Mouse (Mus musculus): ENCODE measurements around the gene D630003M21Rik. TPM values are rescaled to one million over a fixed set of nuclear protein-coding genes. Genes with fewer than 3 reads are reported as not detected.

The D630003M21Rik gene
- polyA plus RNA-seq, 1 experiment from 2014 or later, result 2.4 TPM

DNA sequence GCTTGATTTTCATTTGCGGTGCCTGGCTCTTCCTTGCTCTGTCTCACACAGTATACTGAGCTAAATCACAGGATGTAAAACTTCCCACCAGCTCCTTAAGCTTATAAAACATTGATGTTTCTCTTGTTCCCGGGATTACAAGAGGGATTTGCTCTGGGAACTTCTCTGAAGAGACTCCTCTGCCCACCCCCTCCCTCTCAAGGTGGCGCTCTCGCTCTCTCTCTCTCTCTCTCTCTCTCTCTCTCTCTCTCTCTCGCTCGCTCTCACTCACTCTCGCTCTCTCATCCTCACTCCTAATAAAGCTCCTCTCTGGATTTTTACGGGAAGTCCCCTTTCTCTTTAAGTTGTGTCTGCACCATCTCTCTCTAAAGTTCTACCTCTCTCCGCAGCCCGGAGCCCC is 18.1 kb downstream of the D630003M21Rik start:
- Histone ChIP-seq H3K36me3 (no peaks in the 10 kb centered on the region), H3K4me1 (replicated peaks) (peaks cover 21% of the 10 kb centered on the region), H3K9me3 (no peaks in the 10 kb centered on the region), H3K9ac (replicated peaks) (no peak overlapping the region), H3K27ac (no peak overlapping the region), H3K4me2 (replicated peaks) (0 out of 2 replicates have a peak overlapping the region, but pooled peaks have one; percentile 13), H3K27me3 (0 out of 2 replicates have a peak, but pooled peaks cover 2% of the 10 kb centered on the region), H3K4me3 (replicated peaks) (no peak overlapping the region)
- WGBS, result 17% methylated on average over 9 of the region's 10 CpGs
- no peak for ATAC-seq

DNA sequence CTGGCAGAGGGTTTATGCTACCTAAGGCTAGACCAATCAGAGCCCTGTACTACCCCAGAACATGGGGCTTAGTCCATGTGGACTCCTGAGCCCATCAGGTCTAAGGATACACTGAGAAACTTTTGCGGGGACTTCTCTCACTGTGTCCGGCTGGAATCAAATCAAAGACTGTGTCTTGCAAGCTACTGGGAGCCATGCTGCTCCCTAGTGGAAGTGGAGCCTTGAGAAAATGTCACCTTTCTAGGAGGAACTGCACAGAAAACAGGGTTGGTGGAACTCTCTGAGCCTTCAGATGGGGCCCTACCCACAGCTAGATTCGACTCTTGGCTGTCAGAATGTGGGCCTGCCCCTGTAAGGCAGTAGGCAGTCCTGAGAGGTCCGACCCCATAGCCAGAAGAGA is 18.5 kb downstream of the D630003M21Rik start:
- no peak overlapping the region for H3K4me2 ChIP-seq (replicated peaks)
- H3K4me1 ChIP-seq (replicated peaks), result peaks cover 19% of the 10 kb centered on the region
- WGBS, result 47% methylated on average over 4 of the region's 4 CpGs
- no peaks in the 10 kb centered on the region for H3K36me3 ChIP-seq
- no peak for ATAC-seq
- no peak overlapping the region for H3K27ac ChIP-seq
- H3K27me3 ChIP-seq, result 0 out of 2 replicates have a peak, but pooled peaks cover 2% of the 10 kb centered on the region
- H3K4me3 ChIP-seq (replicated peaks), result no peak overlapping the region
- H3K9ac ChIP-seq (replicated peaks), result no peak overlapping the region
- no peaks in the 10 kb centered on the region for H3K9me3 ChIP-seq

DNA sequence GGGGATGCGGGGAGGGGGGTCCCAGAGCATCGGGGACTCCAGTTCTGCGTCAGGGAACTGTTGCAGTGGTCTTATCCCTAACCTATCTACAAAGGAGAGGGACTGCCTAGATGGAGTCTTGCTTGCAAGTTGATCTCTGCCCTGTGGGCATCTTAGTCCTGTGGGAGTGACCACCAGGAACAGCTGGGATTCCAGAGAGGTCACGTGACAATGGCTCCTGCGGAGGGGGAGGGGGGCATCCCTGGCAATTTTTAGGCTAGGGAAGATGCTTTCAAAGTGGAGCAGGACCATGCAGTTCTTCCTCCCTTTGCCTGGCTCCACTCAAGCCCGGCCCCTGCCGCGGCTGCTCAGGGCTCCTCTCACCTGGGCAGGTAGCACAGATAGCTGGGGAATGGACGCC is 19.2 kb downstream of the D630003M21Rik start:
- H3K4me3 ChIP-seq (replicated peaks), result no peak overlapping the region
- no peak for ATAC-seq
- 0 out of 2 replicates have a peak, but pooled peaks cover 2% of the 10 kb centered on the region for H3K27me3 ChIP-seq
- no peaks in the 10 kb centered on the region for H3K36me3 ChIP-seq
- H3K27ac ChIP-seq, result no peak overlapping the region
- H3K4me2 ChIP-seq (replicated peaks), result no peak overlapping the region
- peaks cover 23% of the 10 kb centered on the region for H3K4me1 ChIP-seq (replicated peaks)
- H3K9me3 ChIP-seq, result no peaks in the 10 kb centered on the region
- peak overlapping the region; percentile 14; the same call in 1 of the 2 replicates for H3K9ac ChIP-seq (replicated peaks)
- WGBS, result 68% methylated on average over 9 of the region's 9 CpGs

DNA sequence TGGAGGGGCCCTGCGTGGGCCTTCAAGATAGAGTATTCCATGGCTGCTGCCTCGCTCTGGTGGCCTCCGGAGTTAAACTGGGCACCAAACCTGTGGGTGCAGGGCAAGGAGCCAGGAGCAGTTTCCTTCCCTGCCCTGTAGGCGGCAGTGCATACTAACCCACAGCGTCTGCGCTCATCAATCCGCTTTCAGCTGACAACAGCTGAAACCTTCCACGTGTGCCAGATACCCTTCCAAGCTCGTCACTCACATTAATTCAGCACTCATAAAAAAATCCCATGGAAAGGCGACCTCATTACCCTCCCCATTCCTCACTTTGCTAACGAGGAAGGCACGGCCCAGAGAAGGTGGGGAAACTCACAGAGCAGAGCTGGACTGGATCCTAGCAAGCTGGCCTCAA is 21.2 kb downstream of the D630003M21Rik start:
- WGBS, result 10% methylated on average over 12 of the region's 12 CpGs
- peak; percentile 13; the same call in 1 of the 2 replicates for ATAC-seq

DNA sequence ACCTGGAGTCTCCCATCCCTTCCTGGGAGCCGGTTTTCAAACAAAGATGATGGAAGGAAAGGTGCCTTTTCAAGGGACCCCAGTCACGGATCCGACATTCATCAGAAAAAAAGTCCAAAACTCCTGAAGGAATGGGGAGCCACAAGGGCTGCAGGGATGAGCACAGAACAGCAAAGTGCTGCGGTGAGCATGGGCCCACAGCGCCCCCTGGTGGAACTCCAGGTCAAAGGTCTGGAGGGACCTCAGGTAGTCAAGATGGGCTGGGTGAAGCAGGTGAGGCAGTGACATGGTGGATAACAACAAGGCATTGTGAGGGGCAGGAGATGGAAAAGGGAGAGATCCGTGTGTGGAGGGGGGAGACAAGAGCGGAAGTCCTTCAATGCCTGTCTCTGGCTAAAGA is 24.9 kb downstream of the D630003M21Rik start:
- WGBS, result 5% methylated on average over 7 of the region's 7 CpGs
- 0 out of 2 replicates have a peak, but pooled peaks cover 2% of the 10 kb centered on the region for H3K27me3 ChIP-seq
- no peak overlapping the region for H3K9ac ChIP-seq (replicated peaks)
- H3K4me2 ChIP-seq (replicated peaks), result no peak overlapping the region
- peak; percentile 65; the same call in 1 of the 2 replicates for ATAC-seq
- no peak overlapping the region for H3K27ac ChIP-seq
- H3K4me3 ChIP-seq (replicated peaks), result no peak overlapping the region
- peaks cover 14% of the 10 kb centered on the region for H3K4me1 ChIP-seq (replicated peaks)
- no peaks in the 10 kb centered on the region for H3K9me3 ChIP-seq
- H3K36me3 ChIP-seq, result no peaks in the 10 kb centered on the region

More for the DNA sequence above, 21.2 kb downstream of the D630003M21Rik start:
- H3K4me2 ChIP-seq (replicated peaks), result no peak overlapping the region
- H3K36me3 ChIP-seq, result no peaks in the 10 kb centered on the region
- H3K9ac ChIP-seq (replicated peaks), result no peak overlapping the region
- H3K4me3 ChIP-seq (replicated peaks), result no peak overlapping the region
- H3K27me3 ChIP-seq, result 0 out of 2 replicates have a peak, but pooled peaks cover 2% of the 10 kb centered on the region
- no peaks in the 10 kb centered on the region for H3K9me3 ChIP-seq
- H3K4me1 ChIP-seq (replicated peaks), result peaks cover 33% of the 10 kb centered on the region
- no peak overlapping the region for H3K27ac ChIP-seq

DNA sequence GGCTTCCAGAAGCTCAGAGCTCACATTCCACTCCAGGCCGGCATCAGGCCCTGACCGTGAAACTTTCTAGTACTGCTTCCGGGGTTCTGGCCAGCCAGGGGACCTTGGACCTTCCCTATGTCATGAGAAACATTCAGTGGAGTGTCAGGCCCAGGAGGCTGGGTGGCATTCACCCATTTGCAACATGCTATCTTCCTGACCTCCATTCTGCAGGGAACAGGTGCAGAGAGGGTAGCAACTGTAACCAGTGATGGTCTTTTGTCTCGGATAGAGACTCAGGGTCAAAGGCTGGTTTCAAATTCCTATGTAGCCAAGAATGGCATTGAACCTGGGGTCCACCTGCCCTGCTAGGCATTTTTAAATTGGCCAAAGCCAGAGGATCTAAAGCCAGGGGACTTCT is 25.3 kb downstream of the D630003M21Rik start:
- Histone ChIP-seq H3K4me1 (replicated peaks) (peaks cover 14% of the 10 kb centered on the region), H3K27me3 (0 out of 2 replicates have a peak, but pooled peaks cover 2% of the 10 kb centered on the region), H3K36me3 (no peaks in the 10 kb centered on the region), H3K9ac (replicated peaks) (no peak overlapping the region), H3K4me3 (replicated peaks) (no peak overlapping the region), H3K9me3 (no peaks in the 10 kb centered on the region), H3K27ac (no peak overlapping the region), H3K4me2 (replicated peaks) (no peak overlapping the region)
- 86% methylated on average over 4 of the region's 4 CpGs for WGBS
- no peak for ATAC-seq

DNA sequence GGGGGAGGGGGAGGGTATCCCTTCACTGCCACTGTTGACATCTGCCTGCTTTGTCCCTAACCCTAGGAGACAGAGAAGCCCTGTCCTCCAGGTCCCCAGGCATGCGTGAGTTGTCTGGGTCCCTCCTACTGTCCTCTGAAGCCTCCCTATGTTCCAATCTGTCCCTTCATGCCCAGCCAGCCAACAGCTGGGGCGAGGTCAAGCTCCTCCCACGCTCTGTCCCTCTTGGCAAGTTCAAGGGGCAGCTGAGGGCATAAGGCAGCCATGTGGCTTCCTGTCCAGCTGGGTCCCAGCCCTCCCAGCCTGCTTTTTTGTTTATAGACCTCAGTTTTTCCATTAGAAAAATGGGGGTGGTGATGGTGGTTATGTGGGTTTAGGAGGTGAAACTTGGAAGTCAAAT is 29.7 kb downstream of the D630003M21Rik start:
- no peak for ATAC-seq
- Histone ChIP-seq H3K4me2 (replicated peaks) (no peak overlapping the region), H3K36me3 (no peaks in the 10 kb centered on the region), H3K27me3 (no peaks in the 10 kb centered on the region), H3K4me1 (replicated peaks) (peaks cover 16% of the 10 kb centered on the region), H3K9me3 (no peaks in the 10 kb centered on the region), H3K9ac (replicated peaks) (no peak overlapping the region), H3K27ac (no peak overlapping the region), H3K4me3 (replicated peaks) (no peak overlapping the region)
- 66% methylated on average over 3 of the region's 3 CpGs for WGBS

DNA sequence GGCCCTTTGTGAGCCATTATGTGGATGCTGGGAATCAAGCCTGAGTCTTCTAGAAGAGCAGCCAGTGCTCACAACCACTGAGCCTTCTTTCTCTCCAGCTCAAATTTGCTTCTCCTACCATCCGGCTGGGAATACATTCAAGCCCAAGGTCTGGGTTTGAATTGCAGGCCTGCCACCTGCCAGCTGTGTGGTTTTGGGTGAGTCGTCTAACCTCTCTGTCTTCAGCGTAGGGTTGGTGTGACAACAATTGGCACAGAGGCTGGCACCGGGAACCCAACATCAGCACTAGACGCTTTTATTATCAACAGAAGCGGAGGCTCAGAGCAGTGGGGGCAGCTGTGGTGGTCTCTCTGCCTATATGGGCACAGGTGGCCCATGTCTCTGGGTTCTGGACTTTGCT is 30.2 kb downstream of the D630003M21Rik start:
- H3K9ac ChIP-seq (replicated peaks), result no peak overlapping the region
- no peak overlapping the region for H3K4me2 ChIP-seq (replicated peaks)
- H3K4me1 ChIP-seq (replicated peaks), result peaks cover 16% of the 10 kb centered on the region
- WGBS, result 88% methylated on average over 6 of the region's 6 CpGs
- H3K9me3 ChIP-seq, result no peaks in the 10 kb centered on the region
- H3K4me3 ChIP-seq (replicated peaks), result no peak overlapping the region
- H3K27me3 ChIP-seq, result no peaks in the 10 kb centered on the region
- no peaks in the 10 kb centered on the region for H3K36me3 ChIP-seq
- no peak for ATAC-seq
- H3K27ac ChIP-seq, result no peak overlapping the region

DNA sequence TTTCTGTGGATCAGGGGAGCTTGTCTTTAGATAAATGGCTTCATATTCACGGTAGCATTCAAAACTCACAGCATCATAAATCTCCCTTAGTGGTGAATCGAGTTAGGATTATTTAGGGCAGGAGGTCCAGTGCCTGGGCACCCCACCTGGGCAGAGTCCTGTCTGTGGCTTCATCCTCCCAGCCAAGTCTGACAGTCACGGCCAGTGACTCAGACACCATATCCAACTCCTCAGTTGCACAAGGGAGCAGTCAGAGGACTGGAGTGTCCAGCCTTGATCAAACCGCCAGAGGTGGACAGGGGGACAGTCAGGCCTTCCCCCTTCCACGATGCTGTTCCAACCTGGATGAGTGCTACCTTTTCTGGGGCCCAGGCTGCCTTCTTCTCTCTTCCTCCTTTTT is 31.1 kb downstream of the D630003M21Rik start:
- WGBS, result 88% methylated on average over 5 of the region's 5 CpGs
- Histone ChIP-seq H3K9ac (replicated peaks) (no peak overlapping the region), H3K4me3 (replicated peaks) (no peak overlapping the region), H3K27me3 (no peaks in the 10 kb centered on the region), H3K4me1 (replicated peaks) (peaks cover 25% of the 10 kb centered on the region), H3K9me3 (no peaks in the 10 kb centered on the region), H3K36me3 (no peaks in the 10 kb centered on the region), H3K27ac (no peak overlapping the region), H3K4me2 (replicated peaks) (no peak overlapping the region)
- ATAC-seq, result no peak

DNA sequence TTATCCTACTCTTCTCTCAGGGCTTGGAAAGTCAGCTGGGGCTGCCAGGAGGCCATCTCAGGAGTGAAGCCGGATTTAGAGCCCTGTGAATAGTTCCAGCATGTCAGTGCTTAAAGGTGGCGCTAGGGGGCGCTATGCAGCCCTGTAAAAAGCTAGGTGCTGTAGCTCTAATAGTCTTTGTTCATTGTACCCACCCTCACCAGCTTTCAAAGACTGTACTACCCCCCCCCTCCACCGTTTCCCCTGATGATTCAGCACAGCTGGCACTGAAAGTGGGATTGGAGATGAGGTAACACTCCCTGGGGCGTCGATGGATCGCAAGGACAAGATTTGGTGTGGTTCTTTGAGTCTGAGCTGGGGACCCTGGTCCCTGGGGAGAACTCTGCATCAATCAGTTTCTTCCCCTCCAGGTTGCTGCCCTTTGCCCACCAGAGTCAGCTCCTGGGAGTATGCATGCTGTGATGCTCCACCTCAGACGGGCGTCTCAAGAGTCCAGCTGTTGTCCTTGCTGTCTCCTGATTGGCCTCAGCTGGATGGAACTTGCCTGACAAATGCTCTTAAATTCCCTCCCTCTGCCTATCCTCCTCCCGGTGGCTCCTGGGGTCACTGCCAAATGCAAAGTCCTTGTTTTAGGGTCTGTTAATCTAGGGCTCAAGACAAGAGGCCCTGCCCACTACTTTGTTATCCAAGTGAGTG is 33.9 kb downstream of the D630003M21Rik start:
- Histone ChIP-seq H3K27me3 (no peaks in the 10 kb centered on the region), H3K4me1 (replicated peaks) (peaks cover 26% of the 10 kb centered on the region), H3K4me2 (replicated peaks) (no peak overlapping the region), H3K4me3 (replicated peaks) (no peak overlapping the region), H3K27ac (peak overlapping the region; percentile 75; the same call in 1 of the 2 replicates), H3K36me3 (no peaks in the 10 kb centered on the region), H3K9ac (replicated peaks) (no peak overlapping the region), H3K9me3 (no peaks in the 10 kb centered on the region)
- 0 out of 2 replicates have a peak, but pooled peaks have one; percentile 5 for ATAC-seq
- WGBS, result 17% methylated on average over 10 of the region's 10 CpGs

DNA sequence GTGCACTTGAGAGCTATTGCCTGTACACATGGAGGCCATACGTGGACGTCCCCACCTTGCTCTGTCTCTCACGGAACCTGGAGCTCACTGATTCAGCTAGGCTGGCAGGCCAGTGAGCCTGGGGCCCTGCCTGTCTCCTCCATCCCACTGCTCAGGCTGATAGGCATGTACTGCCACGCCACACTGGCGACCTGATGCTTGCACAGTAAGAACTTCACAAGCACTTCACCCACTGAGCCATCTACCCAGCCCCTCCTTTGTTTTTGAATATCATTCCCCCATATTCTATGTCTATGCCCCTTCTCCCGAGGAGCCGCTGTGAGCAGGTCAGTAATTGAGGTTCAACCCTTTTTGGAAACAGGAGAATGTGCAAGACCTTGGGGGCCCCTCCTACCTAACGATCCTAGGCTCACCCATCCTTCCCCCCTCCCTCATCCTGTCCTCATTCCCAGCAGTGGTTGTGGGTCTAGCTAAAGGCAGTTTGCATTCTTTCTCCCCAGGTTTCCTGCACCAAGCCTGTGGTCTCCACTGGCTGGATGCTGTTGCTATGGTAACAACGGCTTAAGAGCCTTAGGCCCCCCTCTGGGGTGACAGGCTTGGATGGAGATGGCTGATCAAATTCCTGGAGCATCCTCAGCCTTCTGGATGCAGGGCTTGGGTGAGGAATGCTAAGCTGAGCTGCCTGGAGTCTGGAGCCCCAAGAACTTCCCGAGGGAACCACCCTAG is 35.2 kb downstream of the D630003M21Rik start:
- Histone ChIP-seq H3K27ac (peak overlapping the region; percentile 75), H3K4me1 (replicated peaks) (peaks cover 26% of the 10 kb centered on the region), H3K9ac (replicated peaks) (peak overlapping the region; percentile 43; the same call in 1 of the 2 replicates), H3K4me3 (replicated peaks) (no peak overlapping the region), H3K4me2 (replicated peaks) (no peak overlapping the region; the same call in 1 of the 2 replicates), H3K36me3 (no peaks in the 10 kb centered on the region), H3K9me3 (no peaks in the 10 kb centered on the region), H3K27me3 (no peaks in the 10 kb centered on the region)
- ATAC-seq, result peak; percentile 78
- WGBS, result 15% methylated on average over 10 of the region's 10 CpGs

DNA sequence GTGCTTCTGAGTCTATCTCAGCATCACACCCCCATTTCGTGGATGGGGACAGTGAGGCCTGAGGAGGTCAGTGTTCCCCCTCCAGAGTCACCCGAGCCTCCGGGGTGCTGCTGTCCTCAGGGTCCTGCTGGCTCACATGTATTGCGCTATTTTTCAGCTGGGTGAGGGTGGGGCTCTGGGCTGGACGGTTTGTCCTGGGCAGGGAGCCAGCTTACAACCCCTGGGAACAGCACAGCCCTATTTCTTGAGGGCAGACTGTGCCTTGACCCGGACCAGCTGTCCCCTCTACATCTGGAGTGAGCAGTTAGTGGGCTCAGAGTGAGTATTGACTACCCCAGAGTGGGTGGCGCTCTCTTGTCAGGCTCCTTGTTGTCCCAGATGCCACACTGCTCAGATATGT is 37.9 kb downstream of the D630003M21Rik start:
- H3K27ac ChIP-seq, result no peak overlapping the region
- H3K4me3 ChIP-seq (replicated peaks), result no peak overlapping the region
- H3K4me1 ChIP-seq (replicated peaks), result peaks cover 30% of the 10 kb centered on the region
- no peak for ATAC-seq
- no peaks in the 10 kb centered on the region for H3K27me3 ChIP-seq
- no peaks in the 10 kb centered on the region for H3K9me3 ChIP-seq
- H3K36me3 ChIP-seq, result no peaks in the 10 kb centered on the region
- 78% methylated on average over 7 of the region's 7 CpGs for WGBS
- H3K9ac ChIP-seq (replicated peaks), result no peak overlapping the region
- H3K4me2 ChIP-seq (replicated peaks), result no peak overlapping the region

All from midbrain, embryonic 13.5 days (tissue).